16 mouse cellular contexts compared by ENCODE assay signal in genomic region chr9:58295345-58295744, GRCm38 (mm10). TPM values are rescaled to one million over a fixed set of nuclear protein-coding genes. Genes with fewer than 3 reads are reported as not detected.
A peak's percentile ranks its signal among the peaks of the same experiment; 100 is the strongest.
DNase-seq lines count a peak whose midpoint lies in the region; ATAC-seq and TF ChIP-seq lines count a peak whose summit lies in the region.
"Had no signal": no experiment of that assay in that cellular context is flagged by ENCODE, and none has a peak within 500 bp of the region (broad histone marks: within the 10 kb centered on the region; RNA-seq: fewer than 3 reads in every experiment).

No protein-coding gene starts in this region.

- peak overlapping the region; percentile 81 for H3K27ac ChIP-seq in heart, embryonic 11.5 days (ENCODE audit: low read depth, low read length)
- no peak overlapping the region for H3K27ac ChIP-seq in heart, adult 2 months
- H3K27ac ChIP-seq in kidney, embryonic 14.5 days (ENCODE audit: low read depth, low read length): peak overlapping the region; percentile 86; the same call in 1 of the 2 replicates
- H3K27ac ChIP-seq in stomach, embryonic 14.5 days (ENCODE audit: low read length): peak overlapping the region; percentile 87; the same call in 1 of the 2 replicates
- no peak overlapping the region for H3K27ac ChIP-seq in stomach, postnatal 0 days (replicated peaks)
- H3K27ac ChIP-seq: hindbrain, embryonic 13.5 days had no signal

- H3K4me3 ChIP-seq in heart, embryonic 11.5 days (ENCODE audit: low read depth, low read length): no peak overlapping the region
- H3K4me3 ChIP-seq in heart, adult 2 months: no peak overlapping the region
- no peak overlapping the region for H3K4me3 ChIP-seq in kidney, embryonic 14.5 days (ENCODE audit: low read length)
- H3K4me3 ChIP-seq in stomach, embryonic 14.5 days (ENCODE audit: low read depth, low read length): no peak overlapping the region
- no peak overlapping the region for H3K4me3 ChIP-seq in stomach, postnatal 0 days (ENCODE audit: low read depth, low read length)
- H3K4me3 ChIP-seq: hindbrain, embryonic 13.5 days; liver, embryonic 13.5 days had no signal

- no peak for TF ChIP-seq EP300 in heart, adult 2 months (IDR thresholded peaks at IDR 0.05; ENCODE audit: insufficient read depth, low read depth, low read length)
- no peak for TF ChIP-seq EP300 in stomach, postnatal 0 days (optimal IDR thresholded peaks at IDR 0.05)

- 74% methylated on average over 3 of the region's 3 CpGs for WGBS in heart, embryonic 11.5 days (ENCODE audit: insufficient replicate concordance)
- 83% methylated on average over 3 of the region's 3 CpGs for WGBS in heart, adult 2 months
- WGBS in kidney, embryonic 14.5 days: 76% methylated on average over 3 of the region's 3 CpGs
- WGBS in stomach, embryonic 14.5 days: 75% methylated on average over 3 of the region's 3 CpGs
- 69% methylated on average over 3 of the region's 3 CpGs for WGBS in stomach, postnatal 0 days

- H3K9me3 ChIP-seq in heart, embryonic 11.5 days (replicated peaks; ENCODE audit: control insufficient read depth, low read length): no peaks in the 10 kb centered on the region
- H3K9me3 ChIP-seq in kidney, embryonic 14.5 days (ENCODE audit: control insufficient read depth, low read length): no peaks in the 10 kb centered on the region
- H3K9me3 ChIP-seq in stomach, embryonic 14.5 days (ENCODE audit: control insufficient read depth, low read depth, low read length): no peaks in the 10 kb centered on the region
- no peaks in the 10 kb centered on the region for H3K9me3 ChIP-seq in stomach, postnatal 0 days (ENCODE audit: control insufficient read depth, low read length)
- H3K9me3 ChIP-seq: hindbrain, embryonic 13.5 days; liver, embryonic 13.5 days had no signal

- H3K79me2 ChIP-seq in heart, adult 2 months (replicated peaks; ENCODE audit: control insufficient read depth, insufficient read depth, low read length): no peaks in the 10 kb centered on the region

- H3K4me2 ChIP-seq in heart, embryonic 11.5 days: no peak overlapping the region
- H3K4me2 ChIP-seq in kidney, embryonic 14.5 days (replicated peaks; ENCODE audit: low read depth, low read length): no peak overlapping the region
- no peak overlapping the region for H3K4me2 ChIP-seq in stomach, embryonic 14.5 days (replicated peaks; ENCODE audit: low read depth, low read length)
- no peak overlapping the region for H3K4me2 ChIP-seq in stomach, postnatal 0 days (replicated peaks; ENCODE audit: low read depth)
- H3K4me2 ChIP-seq: hindbrain, embryonic 13.5 days; liver, embryonic 13.5 days had no signal

- intact Hi-C loops in heart, adult 2 months (cut with DNase I): no loop called here

- no peaks in the 10 kb centered on the region for H3K36me3 ChIP-seq in heart, embryonic 11.5 days (ENCODE audit: control insufficient read depth, insufficient read depth, low read length)
- no peaks in the 10 kb centered on the region for H3K36me3 ChIP-seq in heart, adult 2 months (ENCODE audit: control insufficient read depth, insufficient read depth, low read length)
- H3K36me3 ChIP-seq in kidney, embryonic 14.5 days (ENCODE audit: control insufficient read depth, insufficient read depth, low read length): peaks cover 2% of the 10 kb centered on the region; the same call in 1 of the 2 replicates
- H3K36me3 ChIP-seq in stomach, embryonic 14.5 days (ENCODE audit: control insufficient read depth, insufficient read depth, low read length): no peaks in the 10 kb centered on the region; the same call in 1 of the 2 replicates
- no peaks in the 10 kb centered on the region for H3K36me3 ChIP-seq in stomach, postnatal 0 days (ENCODE audit: control insufficient read depth, insufficient read depth, low read length)
- H3K36me3 ChIP-seq: hindbrain, embryonic 13.5 days; liver, embryonic 13.5 days had no signal

- DNase-seq in heart, adult 2 months: no peak
- no peak for DNase-seq in kidney, postnatal 14 days
- no peak for DNase-seq in stomach, postnatal 0 days (ENCODE audit: low spot score)
- DNase-seq in spleen, adult 12 weeks (ENCODE audit: low spot score): no peak
- DNase-seq: cerebellum, postnatal 14 days; liver, embryonic 13.5 days; midbrain, embryonic 14.5 days; right cerebral cortex, adult 18-20 months; spleen, adult 18-20 months; thymus, postnatal 4 days had no signal

- no peak overlapping the region for H3K9ac ChIP-seq in heart, embryonic 11.5 days (ENCODE audit: low read depth, low read length)
- H3K9ac ChIP-seq in heart, adult 2 months (ENCODE audit: low read depth, low read length): no peak overlapping the region
- no peak overlapping the region for H3K9ac ChIP-seq in kidney, embryonic 14.5 days (ENCODE audit: low read depth, low read length)
- no peak overlapping the region for H3K9ac ChIP-seq in stomach, embryonic 14.5 days (replicated peaks; ENCODE audit: low read depth, low read length)
- H3K9ac ChIP-seq in stomach, postnatal 0 days (ENCODE audit: low read length): no peak overlapping the region
- H3K9ac ChIP-seq: hindbrain, embryonic 13.5 days; liver, embryonic 13.5 days had no signal

- TF ChIP-seq CTCF in heart, adult 2 months (IDR thresholded peaks at IDR 0.05): no peak
- TF ChIP-seq CTCF in stomach, postnatal 0 days (IDR thresholded peaks at IDR 0.05; ENCODE audit: low read depth): no peak

- H3K4me1 ChIP-seq in heart, embryonic 11.5 days (ENCODE audit: control insufficient read depth, insufficient read depth, low read length): peaks cover 41% of the 10 kb centered on the region
- H3K4me1 ChIP-seq in heart, adult 2 months (ENCODE audit: control insufficient read depth, insufficient read depth, low read length): peaks cover 3% of the 10 kb centered on the region
- H3K4me1 ChIP-seq in kidney, embryonic 14.5 days (ENCODE audit: control insufficient read depth, insufficient read depth, low read length): peaks cover 15% of the 10 kb centered on the region
- H3K4me1 ChIP-seq in stomach, embryonic 14.5 days (ENCODE audit: control insufficient read depth, insufficient read depth, low read length): peaks cover 34% of the 10 kb centered on the region
- peaks cover 5% of the 10 kb centered on the region; the same call in 1 of the 2 replicates for H3K4me1 ChIP-seq in stomach, postnatal 0 days (replicated peaks; ENCODE audit: control insufficient read depth, insufficient read depth)

- 0 out of 2 replicates have a peak, but pooled peaks have one; percentile 2 for ATAC-seq in heart, embryonic 11.5 days (replicated peaks; ENCODE audit: insufficient number of reproducible peaks, low FRiP score, low TSS enrichment)
- no peak for ATAC-seq in kidney, embryonic 14.5 days (ENCODE audit: low FRiP score, low TSS enrichment)
- ATAC-seq in stomach, embryonic 14.5 days (ENCODE audit: insufficient number of reproducible peaks, insufficient read depth, low FRiP score, low read depth): no peak
- no peak for ATAC-seq in stomach, postnatal 0 days (ENCODE audit: low FRiP score, low TSS enrichment)
- no peak for ATAC-seq in erythroblast, adult 5-6 weeks (replicated peaks; ENCODE audit: low FRiP score, poor library complexity, severe bottlenecking)
- ATAC-seq: Patski had no signal

- no peak for TF ChIP-seq POLR2A in heart, adult 2 months (IDR thresholded peaks at IDR 0.05; ENCODE audit: insufficient read depth, low read depth, low read length)

- no peaks in the 10 kb centered on the region for H3K27me3 ChIP-seq in heart, embryonic 11.5 days (ENCODE audit: control insufficient read depth, insufficient read depth, low read length)
- no peaks in the 10 kb centered on the region for H3K27me3 ChIP-seq in heart, adult 2 months (ENCODE audit: control insufficient read depth, insufficient read depth, low read length)
- H3K27me3 ChIP-seq in kidney, embryonic 14.5 days (ENCODE audit: control insufficient read depth, insufficient read depth, low read length): no peaks in the 10 kb centered on the region
- H3K27me3 ChIP-seq in stomach, embryonic 14.5 days (ENCODE audit: control insufficient read depth, insufficient read depth, low read length): no peaks in the 10 kb centered on the region
- no peaks in the 10 kb centered on the region for H3K27me3 ChIP-seq in stomach, postnatal 0 days (ENCODE audit: control insufficient read depth, insufficient read depth, low read length)
- H3K27me3 ChIP-seq: hindbrain, embryonic 13.5 days; liver, embryonic 13.5 days; Patski had no signal

RNA-seq across cellular contexts. Expression of gene Loxl1, which starts 17.6 kb away (rescaled TPM):
- polyA plus RNA-seq in heart, embryonic 11.5 days (2014; fragmentation: Nextera tagmentation; extraction: Ambion mirVana): 36.8 and 37.8 TPM in 2 replicates
- 10 to 100 TPM; 22.1 to 28.4 TPM for total RNA-seq in heart, adult 2 months (2021)
- polyA plus RNA-seq in heart, adult 2 months (2012; rRNA removed): 57.5 and 59.7 TPM in 2 replicates
- 26.0 and 27.0 TPM in 2 replicates for polyA plus RNA-seq in kidney, embryonic 14.5 days (2014; fragmentation: Nextera tagmentation; extraction: Ambion mirVana)
- 32.2 and 38.5 TPM in 2 replicates for polyA plus RNA-seq in stomach, embryonic 14.5 days (2014; fragmentation: Nextera tagmentation; extraction: Ambion mirVana)
- polyA plus RNA-seq in stomach, postnatal 0 days (2015; fragmentation: Nextera tagmentation; extraction: Ambion mirVana): 49.3 and 63.7 TPM in 2 replicates
- total RNA-seq in erythroblast, adult 5-6 weeks (2015; ENCODE audit: low replicate concordance): not detected in 2 replicates
- 0.17 TPM in 1 of 2 replicates, not detected in the other for total RNA-seq in erythroblast, adult 5-6 weeks (2017; ENCODE audit: low replicate concordance)

RNA-seq across cellular contexts. Expression of gene Stoml1, which starts 42.4 kb away (rescaled TPM):
- polyA plus RNA-seq in heart, embryonic 11.5 days (2014; fragmentation: Nextera tagmentation; extraction: Ambion mirVana): 19.4 and 22.2 TPM in 2 replicates
- total RNA-seq in heart, adult 2 months (2021): 1 to 10 TPM; 9.2 to 9.6 TPM
- 23.4 and 29.4 TPM in 2 replicates for polyA plus RNA-seq in heart, adult 2 months (2012; rRNA removed)
- 22.3 and 29.8 TPM in 2 replicates for polyA plus RNA-seq in kidney, embryonic 14.5 days (2014; fragmentation: Nextera tagmentation; extraction: Ambion mirVana)
- 27.0 and 30.3 TPM in 2 replicates for polyA plus RNA-seq in stomach, embryonic 14.5 days (2014; fragmentation: Nextera tagmentation; extraction: Ambion mirVana)
- polyA plus RNA-seq in stomach, postnatal 0 days (2015; fragmentation: Nextera tagmentation; extraction: Ambion mirVana): 19.9 and 20.4 TPM in 2 replicates
- 1.2 and 8.6 TPM in 2 replicates for total RNA-seq in erythroblast, adult 5-6 weeks (2015; ENCODE audit: low replicate concordance)
- total RNA-seq in erythroblast, adult 5-6 weeks (2017; ENCODE audit: low replicate concordance): 2.1 and 2.3 TPM in 2 replicates

RNA-seq across cellular contexts. Expression of gene Pml, which starts 45.8 kb away (rescaled TPM):
- polyA plus RNA-seq in heart, embryonic 11.5 days (2014; fragmentation: Nextera tagmentation; extraction: Ambion mirVana): 13.5 and 15.5 TPM in 2 replicates
- total RNA-seq in heart, adult 2 months (2021): 1 to 10 TPM; 7.5 to 8.2 TPM
- polyA plus RNA-seq in heart, adult 2 months (2012; rRNA removed): 10.4 and 10.5 TPM in 2 replicates
- 13.5 and 25.0 TPM in 2 replicates for polyA plus RNA-seq in kidney, embryonic 14.5 days (2014; fragmentation: Nextera tagmentation; extraction: Ambion mirVana)
- polyA plus RNA-seq in stomach, embryonic 14.5 days (2014; fragmentation: Nextera tagmentation; extraction: Ambion mirVana): 15.0 and 17.2 TPM in 2 replicates
- polyA plus RNA-seq in stomach, postnatal 0 days (2015; fragmentation: Nextera tagmentation; extraction: Ambion mirVana): 5.2 and 6.7 TPM in 2 replicates
- 43.0 and 50.8 TPM in 2 replicates for total RNA-seq in erythroblast, adult 5-6 weeks (2015; ENCODE audit: low replicate concordance)
- 51.6 and 69.0 TPM in 2 replicates for total RNA-seq in erythroblast, adult 5-6 weeks (2017; ENCODE audit: low replicate concordance)

Comparison
In these comparisons a context has a peak if more than half of its experiments do, and no peak if none do; other contexts are left out.
1. H3K27ac ChIP-seq: peak in heart, embryonic 11.5 days (single experiment), kidney, embryonic 14.5 days (single experiment) and stomach, embryonic 14.5 days (single experiment); none in heart, adult 2 months (single experiment) and stomach, postnatal 0 days (single experiment).